Mouse (Mus musculus) v-Abl transformed pro-B cells (cell line): Measurements from ENCODE around the gene Pdgfb.

Source experiments
- in situ Hi-C, 2 experiments: fragments of 400-800 bp; cut with MboI; formaldehyde crosslinking; loops; one replicate each; pipeline ENCODE4 v1.15.1; 2025; ENCODE audit not compliant: unreplicated experiment in 2 of 2

The Pdgfb gene

GRCm38 (mm10) chr15:80037255-80038109 lies 22.7 kb upstream of the Pdgfb start:
- in situ Hi-C loops, result loop anchor here in 1 of 2 experiments (25.0 kb wide), 1 partner anchor 400 kb away; no protein-coding TSS in a partner anchor

- in situ Hi-C loops, result loop anchor here in 1 of 2 experiments (25.0 kb wide), 1 partner anchor 398 kb away; no protein-coding TSS in a partner anchor
Observed at GRCm38 (mm10) chr15:80035341-80035885, 20.6 kb upstream of the Pdgfb start.

- in situ Hi-C loops, result loop anchor here in 1 of 2 experiments (25.0 kb wide), 1 partner anchor 398 kb away; no protein-coding TSS in a partner anchor
Observed at GRCm38 (mm10) chr15:80034913-80035312, 20.1 kb upstream of the Pdgfb start.

DNA sequence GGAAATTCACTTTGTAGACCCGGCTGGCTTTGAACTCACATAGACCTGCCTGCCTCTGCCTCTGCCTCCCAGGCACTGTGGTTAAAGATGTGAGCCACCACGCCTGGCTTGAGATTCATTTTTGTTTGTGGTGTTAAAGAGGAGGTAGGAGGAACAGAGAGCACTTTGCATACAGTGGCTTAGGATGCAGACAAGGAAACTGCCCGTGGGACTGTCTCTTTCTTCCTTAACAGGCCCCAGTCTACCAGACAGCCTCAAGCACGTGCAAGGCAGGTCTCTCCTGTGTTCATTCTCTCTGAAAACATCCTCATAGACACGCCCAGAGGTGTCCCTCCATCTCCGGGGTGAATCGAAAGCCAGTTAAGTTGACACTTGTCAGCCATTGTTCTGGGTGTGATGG lies 19.6 kb upstream of the Pdgfb start:
- in situ Hi-C loops, result loop anchor here in 1 of 2 experiments (25.0 kb wide), 1 partner anchor 397 kb away; no protein-coding TSS in a partner anchor

DNA sequence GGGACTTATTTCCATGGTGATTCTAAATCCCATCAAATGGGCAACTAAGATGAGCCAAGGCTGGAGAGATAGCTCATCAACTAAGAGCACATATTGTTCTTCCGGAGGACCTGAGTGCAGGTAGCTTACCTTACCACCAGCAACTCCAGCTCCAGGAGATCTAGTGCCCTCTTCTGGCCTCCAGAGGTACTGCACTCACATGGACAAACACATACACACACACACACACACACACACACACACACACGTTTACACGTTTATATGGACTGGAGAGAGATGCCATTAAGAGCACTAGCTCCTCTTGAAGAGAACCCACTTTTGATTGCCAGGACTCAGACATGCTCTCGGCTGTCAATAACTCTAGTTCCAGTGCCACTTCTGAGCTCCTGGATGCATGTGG lies 16.4 kb upstream of the Pdgfb start:
- in situ Hi-C loops, result loop anchor here in 1 of 2 experiments (25.0 kb wide), 1 partner anchor 394 kb away; no protein-coding TSS in a partner anchor

DNA sequence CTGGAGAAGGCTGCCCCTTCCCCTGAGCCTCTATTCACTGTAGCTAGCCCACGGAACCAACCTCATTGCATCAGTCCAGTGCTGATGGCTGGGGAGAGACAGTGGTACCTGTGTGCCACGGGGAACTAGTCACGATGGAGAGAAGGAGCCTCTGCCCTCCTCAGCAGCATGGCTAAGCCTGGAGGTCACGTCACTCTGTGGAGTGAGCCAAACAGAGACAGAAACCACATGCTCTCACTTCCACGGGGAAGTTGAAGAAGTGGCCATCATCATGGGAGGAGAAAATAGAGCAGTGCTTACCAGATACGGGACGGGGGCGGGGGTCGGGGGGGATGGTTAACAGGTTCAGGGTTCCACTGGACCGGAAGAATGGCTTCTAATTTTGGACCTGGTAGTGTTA lies 15.6 kb upstream of the Pdgfb start:
- in situ Hi-C loops, result loop anchor here in 1 of 2 experiments (25.0 kb wide), 1 partner anchor 393 kb away; no protein-coding TSS in a partner anchor

DNA sequence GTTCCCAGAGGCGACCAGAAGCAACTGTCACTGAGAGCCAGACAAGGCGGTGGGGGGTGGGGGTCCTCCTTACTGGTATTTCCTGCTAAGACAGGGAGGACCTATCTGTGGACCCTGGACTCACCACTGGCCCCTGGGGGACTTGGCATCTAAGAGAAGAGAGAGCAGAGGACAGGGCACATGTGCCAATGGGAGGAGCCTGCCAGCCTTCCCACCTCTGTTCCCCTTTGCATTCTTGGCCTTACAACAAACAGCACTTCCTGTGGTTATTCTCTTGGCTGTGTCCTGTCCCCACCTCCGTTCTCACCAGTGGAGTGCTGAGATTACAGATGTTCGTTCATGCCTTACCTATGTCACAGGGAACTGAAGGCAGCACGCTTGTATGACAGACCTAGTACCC lies 14.1 kb upstream of the Pdgfb start:
- in situ Hi-C loops, result loop anchor here in 1 of 2 experiments (25.0 kb wide), 1 partner anchor 392 kb away; no protein-coding TSS in a partner anchor

- in situ Hi-C loops, result loop anchor here in 1 of 2 experiments (25.0 kb wide), 1 partner anchor 390 kb away; no protein-coding TSS in a partner anchor
Observed at GRCm38 (mm10) chr15:80026689-80027353, 12.0 kb upstream of the Pdgfb start.

DNA sequence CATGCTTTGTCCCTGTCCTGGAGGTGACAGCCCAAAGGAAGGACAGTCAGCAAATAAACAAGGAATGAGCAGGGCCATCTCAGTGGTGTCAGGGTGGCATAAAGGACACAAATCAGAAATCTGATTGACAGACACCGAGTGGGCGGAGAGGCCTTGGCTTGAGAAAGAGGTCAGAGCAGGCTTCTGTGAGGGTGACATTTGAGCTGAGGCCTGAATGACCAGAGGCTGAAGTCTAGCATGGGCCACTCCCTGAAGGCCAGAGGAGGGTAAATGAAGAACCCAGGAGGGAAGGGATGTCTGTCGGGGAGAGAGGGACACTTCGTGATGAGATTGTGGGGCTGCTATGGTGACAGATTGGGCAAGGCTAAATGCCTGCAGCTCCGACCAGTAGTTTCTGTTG lies 11.3 kb upstream of the Pdgfb start:
- in situ Hi-C loops, result loop anchor here in 1 of 2 experiments (25.0 kb wide), 1 partner anchor 389 kb away; no protein-coding TSS in a partner anchor

DNA sequence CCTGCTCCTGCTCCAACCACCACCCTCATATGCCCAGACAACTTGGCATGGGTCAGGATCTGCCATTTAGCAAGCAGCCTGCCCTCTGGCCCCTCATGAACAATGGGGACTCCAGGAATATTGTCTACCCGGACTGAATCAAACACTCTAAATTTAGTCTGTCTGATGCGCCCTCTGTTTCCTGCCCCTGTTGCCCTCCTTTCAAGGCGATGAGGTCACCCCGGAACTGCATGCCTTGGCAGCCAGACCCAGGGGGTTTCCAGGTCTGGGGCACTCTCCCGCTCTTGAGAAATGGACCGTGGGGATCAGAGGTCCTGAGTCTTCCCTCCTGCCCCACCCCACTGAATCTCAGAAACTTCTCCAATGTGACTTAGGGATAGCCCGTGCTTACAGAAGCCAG lies 10.8 kb upstream of the Pdgfb start:
- in situ Hi-C loops, result loop anchor here in 1 of 2 experiments (25.0 kb wide), 1 partner anchor 388 kb away; no protein-coding TSS in a partner anchor

DNA sequence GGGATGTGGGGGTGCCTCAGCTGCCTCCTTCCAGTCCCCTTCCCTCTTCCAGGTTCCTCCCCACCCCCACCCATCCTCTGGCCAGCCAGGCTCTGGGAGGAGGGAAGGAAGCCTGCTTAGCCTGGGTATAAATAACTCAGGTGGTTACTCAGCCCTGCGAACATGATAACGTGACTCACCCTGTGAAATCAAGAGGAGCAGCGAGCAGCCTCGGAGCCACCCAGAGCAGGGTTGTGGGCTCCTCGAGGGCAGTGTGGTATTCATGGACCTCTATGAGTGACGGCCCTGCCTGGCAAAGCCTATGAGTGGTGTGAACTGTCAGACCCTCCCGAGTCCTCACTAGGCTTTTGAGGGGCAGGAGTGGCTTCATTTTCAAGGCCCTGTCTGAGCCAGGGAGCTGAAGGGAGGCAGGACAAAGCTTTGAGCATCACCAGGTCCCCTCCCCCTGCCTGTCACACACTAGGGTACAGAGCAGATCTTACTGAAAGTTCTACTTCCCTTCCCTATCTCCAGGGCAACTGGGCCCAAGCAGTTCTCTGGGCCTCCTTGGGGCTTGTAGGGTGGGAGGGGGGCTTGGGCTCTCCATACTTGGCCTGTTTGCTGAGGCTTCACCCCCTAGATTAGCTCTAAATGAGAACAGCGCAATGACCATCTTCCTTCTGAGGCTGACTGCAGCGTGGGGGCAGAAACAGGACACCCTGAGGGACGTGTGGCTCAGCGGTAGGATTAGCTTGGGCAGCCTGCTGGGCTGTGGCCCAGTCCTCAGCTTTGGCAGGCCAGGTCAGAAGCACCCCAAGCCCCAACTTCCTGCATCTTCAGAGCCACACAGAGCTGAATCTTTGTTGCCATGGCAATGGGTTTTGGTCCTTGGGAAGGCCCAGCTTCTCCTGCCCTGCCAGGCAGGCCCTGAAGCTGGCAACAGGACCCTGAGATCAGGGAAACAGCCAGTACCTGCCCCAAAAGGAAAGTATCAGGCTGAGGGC lies 9.8 kb upstream of the Pdgfb start:
- in situ Hi-C loops, result loop anchor here in 1 of 2 experiments (25.0 kb wide), 1 partner anchor 387 kb away; no protein-coding TSS in a partner anchor

GRCm38 (mm10) chr15:80020516-80020915 lies 5.7 kb upstream of the Pdgfb start:
- in situ Hi-C loops, result no loop called here

DNA sequence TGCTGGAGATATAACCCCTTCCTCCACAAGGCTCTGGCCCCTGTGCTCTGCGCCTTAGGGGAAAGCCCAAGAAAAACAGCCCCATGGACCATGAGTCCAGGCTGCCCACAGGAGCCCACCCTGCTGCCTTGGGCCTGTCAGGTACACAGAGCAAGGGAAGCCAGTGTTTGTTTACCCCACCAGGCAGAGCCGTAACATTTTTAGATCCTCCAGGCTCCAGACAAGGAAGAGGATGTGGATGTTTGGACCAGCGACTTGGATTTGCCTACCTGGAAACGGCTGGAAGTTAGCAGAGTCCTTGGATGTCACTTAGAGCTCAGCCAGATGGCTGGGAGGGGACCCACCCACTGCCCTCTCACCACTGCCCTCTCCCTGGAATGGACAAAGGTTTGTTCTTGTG lies 4.8 kb upstream of the Pdgfb start:
- in situ Hi-C loops, result no loop called here

DNA sequence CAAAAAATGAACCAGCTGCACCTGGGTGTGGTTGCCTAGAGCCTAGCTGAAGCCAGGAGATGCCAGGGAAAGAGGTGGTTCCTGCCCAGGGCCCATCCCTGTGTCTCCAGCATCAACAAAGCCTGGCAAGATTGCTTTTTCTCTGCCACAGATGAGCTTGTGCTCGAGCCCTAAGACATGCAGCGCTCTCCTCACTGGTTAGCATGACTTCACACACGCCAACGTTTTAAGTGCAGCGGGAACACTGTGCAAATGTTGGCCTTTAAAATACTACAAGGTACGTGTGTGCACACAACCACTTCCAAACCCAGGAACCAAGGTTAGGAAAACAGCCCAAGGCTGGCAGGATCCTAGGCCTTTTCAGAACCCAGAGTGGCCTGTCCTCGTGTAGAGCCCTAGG lies 4.4 kb upstream of the Pdgfb start:
- in situ Hi-C loops, result no loop called here

GRCm38 (mm10) chr15:80016563-80017301 lies 2.0 kb upstream of the Pdgfb start:
- in situ Hi-C loops, result no loop called here

GRCm38 (mm10) chr15:80015211-80015952 lies 605 bp upstream of the Pdgfb start:
- in situ Hi-C loops, result no loop called here

GRCm38 (mm10) chr15:80014031-80014320 lies 801 bp downstream of the Pdgfb start:
- in situ Hi-C loops, result no loop called here

- in situ Hi-C loops, result no loop called here
Observed at GRCm38 (mm10) chr15:80013256-80014030, 1.3 kb downstream of the Pdgfb start.
